Mouse (Mus musculus) limb, embryonic 10.5 days (tissue): ENCODE data around the gene Celsr3. TPM values are rescaled to one million over a fixed set of nuclear protein-coding genes. Genes with fewer than 3 reads are reported as not detected.

ENCODE experiments used
- DNase-seq: peaks from one replicate; pipeline ENCODE4 v3.0.0-alpha.2; 2017; ENCODE audit warnings: low spot score
- H3K27ac ChIP-seq: fragments of 300-500 bp; sonication (generic); 2 replicates; pipeline ENCODE4 v1.5.1; 2016; ENCODE audit warnings: mild to moderate bottlenecking
- H3K27me3 ChIP-seq: fragments of 300-500 bp; sonication (generic); 2 replicates; pipeline ENCODE4 v1.6.1; 2016; ENCODE audit warnings: low read depth, mild to moderate bottlenecking; ENCODE audit not compliant: poor library complexity, severe bottlenecking
- H3K36me3 ChIP-seq: fragments of 300-500 bp; sonication (generic); 2 replicates; pipeline ENCODE4 v1.6.1; 2016; ENCODE audit warnings: mild to moderate bottlenecking, moderate library complexity
- H3K4me1 ChIP-seq: fragments of 300-500 bp; sonication (generic); 2 replicates; pipeline ENCODE4 v1.6.1; 2016
- H3K4me3 ChIP-seq: fragments of 300-500 bp; sonication (generic); 2 replicates; pipeline ENCODE4 v1.5.1; 2016; ENCODE audit warnings: mild to moderate bottlenecking, moderate library complexity
- H3K9me3 ChIP-seq: fragments of 300-500 bp; sonication (generic); replicated peaks from 2 replicates; pipeline ENCODE4 v1.6.1; 2016; ENCODE audit warnings: mild to moderate bottlenecking
- WGBS: fragments of 180-500 bp; shearing (Covaris S2); methylation state at CpG from one replicate; pipeline ENCODE4 v1.1.7; 2016; 5-methylcytosine and 5-hydroxymethylcytosine counted together
- polyA plus RNA-seq: library from polyadenylated mRNA; unstranded; fragments of >200 nt; fragmentation: Nextera tagmentation; extraction: Ambion mirVana; gene quantifications from 2 replicates; pipeline ENCODE4 v1.2.1, GENCODE M21; 2016

Gene Celsr3
- polyA plus RNA-seq, 1 experiment from 2014 or later: 0.06 TPM

GRCm38 (mm10) chr9:108809723-108810122, 16.4 kb upstream of the Celsr3 start:
- WGBS: 84% methylated on average over 6 of the region's 6 CpGs
- peaks cover 16% of the 10 kb centered on the region for H3K4me1 ChIP-seq
- no peak overlapping the region for H3K4me3 ChIP-seq
- no peak for DNase-seq
- no peaks in the 10 kb centered on the region for H3K9me3 ChIP-seq
- H3K36me3 ChIP-seq: peaks cover 63% of the 10 kb centered on the region
- H3K27ac ChIP-seq: no peak overlapping the region
- no peaks in the 10 kb centered on the region for H3K27me3 ChIP-seq

GRCm38 (mm10) chr9:108810516-108810915, 15.6 kb upstream of the Celsr3 start:
- 78% methylated on average over 5 of the region's 5 CpGs for WGBS
- H3K27me3 ChIP-seq: no peaks in the 10 kb centered on the region
- H3K4me1 ChIP-seq: peaks cover 16% of the 10 kb centered on the region
- H3K4me3 ChIP-seq: no peak overlapping the region
- H3K36me3 ChIP-seq: peaks cover 63% of the 10 kb centered on the region
- H3K27ac ChIP-seq: no peak overlapping the region
- no peak for DNase-seq
- no peaks in the 10 kb centered on the region for H3K9me3 ChIP-seq

GRCm38 (mm10) chr9:108815557-108815956, 10.6 kb upstream of the Celsr3 start:
- no peak overlapping the region for H3K4me3 ChIP-seq
- 92% methylated on average over 7 of the region's 7 CpGs for WGBS
- no peaks in the 10 kb centered on the region for H3K9me3 ChIP-seq
- H3K4me1 ChIP-seq: no peaks in the 10 kb centered on the region
- H3K27ac ChIP-seq: no peak overlapping the region
- H3K36me3 ChIP-seq: peaks cover 70% of the 10 kb centered on the region
- DNase-seq: no peak
- H3K27me3 ChIP-seq: no peaks in the 10 kb centered on the region

GRCm38 (mm10) chr9:108819495-108819894, 6.6 kb upstream of the Celsr3 start:
- Histone ChIP-seq H3K9me3 (no peaks in the 10 kb centered on the region), H3K4me3 (no peak overlapping the region), H3K4me1 (no peaks in the 10 kb centered on the region), H3K36me3 (peaks cover 39% of the 10 kb centered on the region), H3K27me3 (peaks cover 19% of the 10 kb centered on the region), H3K27ac (no peak overlapping the region)
- 61% methylated on average over 3 of the region's 3 CpGs for WGBS
- DNase-seq: peak; percentile 47

GRCm38 (mm10) chr9:108820077-108820476, 6.0 kb upstream of the Celsr3 start:
- Histone ChIP-seq H3K9me3 (no peaks in the 10 kb centered on the region), H3K36me3 (peaks cover 33% of the 10 kb centered on the region), H3K27ac (no peak overlapping the region), H3K27me3 (peaks cover 25% of the 10 kb centered on the region), H3K4me1 (peaks cover 5% of the 10 kb centered on the region; the same call in 1 of the 2 replicates), H3K4me3 (no peak overlapping the region)
- no peak for DNase-seq
- 66% methylated on average over 5 of the region's 5 CpGs for WGBS

- no peak overlapping the region for H3K4me3 ChIP-seq
- WGBS: 5% methylated on average over 25 of the region's 25 CpGs
- no peak overlapping the region for H3K27ac ChIP-seq
- peaks cover 26% of the 10 kb centered on the region for H3K4me1 ChIP-seq
- DNase-seq: no peak
- H3K9me3 ChIP-seq: no peaks in the 10 kb centered on the region
- H3K36me3 ChIP-seq: no peaks in the 10 kb centered on the region
- peaks cover 66% of the 10 kb centered on the region for H3K27me3 ChIP-seq
Observed at GRCm38 (mm10) chr9:108824144-108824685, 1.9 kb upstream of the Celsr3 start.

GRCm38 (mm10) chr9:108824755-108825413, 1.2 kb upstream of the Celsr3 start:
- 1% methylated on average over 31 of the region's 31 CpGs for WGBS
- Histone ChIP-seq H3K27me3 (peaks cover 73% of the 10 kb centered on the region), H3K9me3 (no peaks in the 10 kb centered on the region), H3K4me1 (peaks cover 26% of the 10 kb centered on the region), H3K36me3 (no peaks in the 10 kb centered on the region), H3K4me3 (no peak overlapping the region; the same call in 1 of the 2 replicates), H3K27ac (no peak overlapping the region)
- no peak for DNase-seq

- H3K4me3 ChIP-seq: peak overlapping the region; percentile 51
- H3K27me3 ChIP-seq: peaks cover 92% of the 10 kb centered on the region
- peak; percentile 91 for DNase-seq
- H3K4me1 ChIP-seq: peaks cover 31% of the 10 kb centered on the region
- H3K27ac ChIP-seq: no peak overlapping the region
- WGBS: 3% methylated on average over 39 of the region's 39 CpGs
- no peaks in the 10 kb centered on the region for H3K9me3 ChIP-seq
- no peaks in the 10 kb centered on the region for H3K36me3 ChIP-seq
Observed at GRCm38 (mm10) chr9:108826700-108827340, 700 bp downstream of the Celsr3 start.

GRCm38 (mm10) chr9:108827454-108827853, 1.3 kb downstream of the Celsr3 start:
- DNase-seq: no peak
- H3K9me3 ChIP-seq: no peaks in the 10 kb centered on the region
- H3K4me1 ChIP-seq: peaks cover 38% of the 10 kb centered on the region
- H3K36me3 ChIP-seq: no peaks in the 10 kb centered on the region
- H3K27ac ChIP-seq: no peak overlapping the region
- 15% methylated on average over 34 of the region's 34 CpGs for WGBS
- peak overlapping the region; percentile 51 for H3K4me3 ChIP-seq
- H3K27me3 ChIP-seq: peaks cover 99% of the 10 kb centered on the region

- DNase-seq: no peak
- Histone ChIP-seq H3K27ac (no peak overlapping the region), H3K36me3 (no peaks in the 10 kb centered on the region), H3K4me1 (peaks cover 42% of the 10 kb centered on the region), H3K4me3 (no peak overlapping the region), H3K9me3 (no peaks in the 10 kb centered on the region), H3K27me3 (peaks cover 100% of the 10 kb centered on the region)
- 68% methylated on average over 18 of the region's 18 CpGs for WGBS
Observed at GRCm38 (mm10) chr9:108827906-108828305, 1.8 kb downstream of the Celsr3 start.

GRCm38 (mm10) chr9:108831637-108832036, 5.5 kb downstream of the Celsr3 start:
- Histone ChIP-seq H3K27me3 (peaks cover 80% of the 10 kb centered on the region), H3K4me3 (peak overlapping the region; percentile 61), H3K36me3 (no peaks in the 10 kb centered on the region), H3K9me3 (no peaks in the 10 kb centered on the region), H3K4me1 (peaks cover 26% of the 10 kb centered on the region), H3K27ac (no peak overlapping the region)
- 8% methylated on average over 23 of the region's 23 CpGs for WGBS
- DNase-seq: no peak

- H3K4me3 ChIP-seq: peak overlapping the region; percentile 61
- H3K4me1 ChIP-seq: peaks cover 20% of the 10 kb centered on the region
- H3K27ac ChIP-seq: no peak overlapping the region
- peaks cover 71% of the 10 kb centered on the region for H3K27me3 ChIP-seq
- DNase-seq: peak; percentile 86
- no peaks in the 10 kb centered on the region for H3K36me3 ChIP-seq
- WGBS: 8% methylated on average over 46 of the region's 46 CpGs
- no peaks in the 10 kb centered on the region for H3K9me3 ChIP-seq
Observed at GRCm38 (mm10) chr9:108832390-108833108, 6.4 kb downstream of the Celsr3 start.

GRCm38 (mm10) chr9:108842989-108843388, 16.9 kb downstream of the Celsr3 start:
- Histone ChIP-seq H3K27ac (no peak overlapping the region), H3K4me1 (peaks cover 8% of the 10 kb centered on the region), H3K9me3 (no peaks in the 10 kb centered on the region), H3K4me3 (peak overlapping the region; percentile 25), H3K27me3 (peaks cover 34% of the 10 kb centered on the region), H3K36me3 (no peaks in the 10 kb centered on the region)
- WGBS: 20% methylated on average over 14 of the region's 14 CpGs
- DNase-seq: no peak
